Mouse (Mus musculus) megakaryocyte, embryonic 14.5 days (primary cell): Measurements from ENCODE around the gene Dnm3. TPM values are rescaled to one million over a fixed set of nuclear protein-coding genes. Genes with fewer than 3 reads are reported as not detected.

Source experiments
- H3K27me3 ChIP-seq: replicated peaks from 2 replicates; pipeline ENCODE3; 2012; ENCODE audit warnings: inconsistent platforms
- H3K36me3 ChIP-seq: replicated peaks from 2 replicates; pipeline ENCODE3; 2012; ENCODE audit warnings: low read length, inconsistent platforms, mixed read lengths
- H3K4me1 ChIP-seq: 2 replicates; pipeline ENCODE4 v1.6.1; 2012; ENCODE audit warnings: inconsistent platforms
- H3K4me3 ChIP-seq: replicated peaks from 2 replicates; pipeline ENCODE3; 2012; ENCODE audit warnings: moderate library complexity, mild to moderate bottlenecking, inconsistent platforms
- H3K9me3 ChIP-seq: 2 replicates; pipeline ENCODE4 v1.6.1; 2012; ENCODE audit warnings: inconsistent platforms
- FLI1 ChIP-seq: IDR thresholded peaks from 2 replicates; pipeline ENCODE4 v1.6.1; 2012; ENCODE audit warnings: low read length, inconsistent platforms, mixed read lengths
- GATA1 ChIP-seq: IDR thresholded peaks from 3 replicates; pipeline ENCODE4 v1.6.1; 2012; ENCODE audit warnings: mixed read lengths, low read length, inconsistent platforms, borderline replicate concordance
- polyA plus RNA-seq: library from polyadenylated mRNA; stranded (reverse); fragments of >175 nt; gene quantifications from 2 replicates; pipeline ENCODE4 v1.2.3, GENCODE M21; 2012; ENCODE audit warnings: low replicate concordance; ENCODE audit not compliant: insufficient read depth

The Dnm3 gene
- polyA plus RNA-seq, 1 experiment, result 0.07 TPM

DNA sequence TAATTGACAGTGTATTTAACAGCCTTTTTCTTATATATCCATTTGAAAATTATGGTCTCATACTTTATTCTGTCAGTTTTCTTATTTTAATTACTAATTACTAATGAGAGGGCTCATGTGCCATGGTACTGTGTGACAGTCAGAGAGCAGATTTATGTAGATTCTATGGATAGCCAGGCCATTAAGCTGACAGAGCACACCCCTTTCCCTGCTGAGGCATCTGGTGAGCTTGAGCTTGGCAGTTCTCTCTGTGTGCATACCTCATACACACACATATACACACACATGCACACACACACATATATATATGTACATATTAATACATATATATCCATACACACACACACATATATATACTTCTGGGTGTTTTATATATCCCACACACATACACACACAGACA, 6.7 kb downstream of the Dnm3 start:
- no peaks in the 10 kb centered on the region for H3K36me3 ChIP-seq
- TF ChIP-seq FLI1 (no peak), GATA1 (no peak)
- no peak overlapping the region for H3K4me3 ChIP-seq
- H3K4me1 ChIP-seq, result no peaks in the 10 kb centered on the region
- H3K27me3 ChIP-seq, result peaks cover 13% of the 10 kb centered on the region
- no peaks in the 10 kb centered on the region for H3K9me3 ChIP-seq

DNA sequence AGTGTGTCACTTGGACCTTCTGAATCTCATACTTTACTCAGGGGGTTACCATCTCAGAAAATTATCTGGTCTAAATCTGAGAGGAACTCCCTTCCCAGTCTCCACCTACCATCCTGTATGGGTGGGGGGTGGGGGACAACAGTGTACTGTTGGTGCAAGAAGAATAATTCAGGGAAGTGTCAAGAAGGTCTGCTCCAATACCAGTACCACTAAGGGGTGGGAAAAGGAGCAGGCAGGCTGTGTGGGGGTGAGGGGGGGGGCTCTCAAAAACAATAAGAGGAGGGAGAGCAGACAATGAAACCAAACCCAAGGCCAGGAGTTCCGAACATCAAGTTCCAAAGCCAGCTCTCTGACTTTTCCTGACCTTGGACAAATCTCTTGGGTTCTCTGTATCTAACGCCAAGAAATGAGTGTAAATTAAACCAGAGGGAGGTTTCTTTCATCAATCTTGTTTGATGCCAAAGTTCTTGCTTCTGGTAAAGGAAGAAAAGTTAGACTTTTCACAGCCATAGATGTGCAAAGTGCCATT, 8.0 kb downstream of the Dnm3 start:
- no peaks in the 10 kb centered on the region for H3K9me3 ChIP-seq
- no peaks in the 10 kb centered on the region for H3K36me3 ChIP-seq
- H3K27me3 ChIP-seq, result peaks cover 4% of the 10 kb centered on the region
- H3K4me3 ChIP-seq, result no peak overlapping the region
- H3K4me1 ChIP-seq, result no peaks in the 10 kb centered on the region
- TF ChIP-seq FLI1, result no peak
- no peak for TF ChIP-seq GATA1

GRCm38 (mm10) chr1:162463676-162464075, 14.2 kb downstream of the Dnm3 start:
- no peak overlapping the region for H3K4me3 ChIP-seq
- TF ChIP-seq GATA1 (no peak), FLI1 (no peak)
- peaks cover 7% of the 10 kb centered on the region; the same call in 1 of the 2 replicates for H3K9me3 ChIP-seq
- no peaks in the 10 kb centered on the region for H3K36me3 ChIP-seq
- no peaks in the 10 kb centered on the region for H3K4me1 ChIP-seq
- H3K27me3 ChIP-seq, result no peaks in the 10 kb centered on the region

DNA sequence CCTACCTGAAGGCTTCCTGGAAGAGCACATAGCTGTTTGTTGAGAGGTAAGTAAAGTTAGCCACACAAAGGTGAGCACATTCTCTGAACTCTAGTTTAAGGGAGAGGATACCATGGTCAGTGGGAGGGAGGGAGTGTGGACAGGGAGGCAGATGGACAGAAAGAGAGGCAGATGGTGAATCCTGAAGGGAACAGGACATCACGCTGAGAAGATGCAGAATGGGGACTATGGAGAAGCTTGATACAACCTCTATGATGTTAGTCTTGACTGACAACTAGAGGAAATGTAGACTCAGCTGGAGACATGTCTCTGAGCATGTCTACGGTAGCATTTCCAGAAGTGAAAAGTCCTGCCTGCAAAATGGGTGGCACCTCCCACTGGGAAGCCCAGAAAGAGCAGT, 19.1 kb downstream of the Dnm3 start:
- TF ChIP-seq FLI1, result no peak
- no peak for TF ChIP-seq GATA1
- no peaks in the 10 kb centered on the region for H3K36me3 ChIP-seq
- peaks cover 7% of the 10 kb centered on the region; the same call in 1 of the 2 replicates for H3K9me3 ChIP-seq
- no peaks in the 10 kb centered on the region for H3K4me1 ChIP-seq
- no peaks in the 10 kb centered on the region for H3K27me3 ChIP-seq
- no peak overlapping the region for H3K4me3 ChIP-seq

DNA sequence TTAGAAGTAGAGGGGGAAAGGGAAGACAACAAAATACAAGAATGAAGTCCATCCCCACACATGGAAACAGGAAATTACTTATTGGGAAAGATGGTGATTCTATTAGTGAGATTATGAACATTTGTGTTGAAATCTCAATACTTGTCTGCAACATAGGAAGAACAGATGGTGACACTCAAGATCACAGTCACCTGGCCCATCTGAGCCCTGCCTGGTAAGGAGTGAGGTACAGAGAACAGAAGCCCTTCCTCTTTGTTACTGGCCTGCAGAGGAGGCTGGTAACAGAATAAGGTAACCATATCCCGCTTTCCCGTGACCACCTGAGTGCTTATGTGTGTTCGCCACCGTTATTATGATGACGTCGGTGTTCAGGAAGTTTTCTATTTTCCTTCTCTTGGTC, 21.0 kb downstream of the Dnm3 start:
- no peaks in the 10 kb centered on the region for H3K4me1 ChIP-seq
- no peaks in the 10 kb centered on the region for H3K9me3 ChIP-seq
- H3K27me3 ChIP-seq, result no peaks in the 10 kb centered on the region
- H3K4me3 ChIP-seq, result no peak overlapping the region
- TF ChIP-seq FLI1 (no peak), GATA1 (no peak)
- no peaks in the 10 kb centered on the region for H3K36me3 ChIP-seq

- Histone ChIP-seq H3K9me3 (no peaks in the 10 kb centered on the region), H3K4me3 (no peak overlapping the region), H3K27me3 (no peaks in the 10 kb centered on the region), H3K36me3 (no peaks in the 10 kb centered on the region), H3K4me1 (no peaks in the 10 kb centered on the region)
- no peak for TF ChIP-seq GATA1
Observed at GRCm38 (mm10) chr1:162456406-162456805, 21.4 kb downstream of the Dnm3 start.

- TF ChIP-seq FLI1 (no peak), GATA1 (no peak)
- Histone ChIP-seq H3K9me3 (no peaks in the 10 kb centered on the region), H3K4me1 (no peaks in the 10 kb centered on the region), H3K27me3 (no peaks in the 10 kb centered on the region), H3K4me3 (no peak overlapping the region), H3K36me3 (no peaks in the 10 kb centered on the region)
Observed at GRCm38 (mm10) chr1:162453578-162453977, 24.3 kb downstream of the Dnm3 start.

- Histone ChIP-seq H3K27me3 (no peaks in the 10 kb centered on the region), H3K36me3 (no peaks in the 10 kb centered on the region), H3K9me3 (no peaks in the 10 kb centered on the region), H3K4me1 (no peaks in the 10 kb centered on the region), H3K4me3 (no peak overlapping the region)
- TF ChIP-seq FLI1, result no peak
- TF ChIP-seq GATA1, result no peak
Observed at GRCm38 (mm10) chr1:162453030-162453429, 24.8 kb downstream of the Dnm3 start.

DNA sequence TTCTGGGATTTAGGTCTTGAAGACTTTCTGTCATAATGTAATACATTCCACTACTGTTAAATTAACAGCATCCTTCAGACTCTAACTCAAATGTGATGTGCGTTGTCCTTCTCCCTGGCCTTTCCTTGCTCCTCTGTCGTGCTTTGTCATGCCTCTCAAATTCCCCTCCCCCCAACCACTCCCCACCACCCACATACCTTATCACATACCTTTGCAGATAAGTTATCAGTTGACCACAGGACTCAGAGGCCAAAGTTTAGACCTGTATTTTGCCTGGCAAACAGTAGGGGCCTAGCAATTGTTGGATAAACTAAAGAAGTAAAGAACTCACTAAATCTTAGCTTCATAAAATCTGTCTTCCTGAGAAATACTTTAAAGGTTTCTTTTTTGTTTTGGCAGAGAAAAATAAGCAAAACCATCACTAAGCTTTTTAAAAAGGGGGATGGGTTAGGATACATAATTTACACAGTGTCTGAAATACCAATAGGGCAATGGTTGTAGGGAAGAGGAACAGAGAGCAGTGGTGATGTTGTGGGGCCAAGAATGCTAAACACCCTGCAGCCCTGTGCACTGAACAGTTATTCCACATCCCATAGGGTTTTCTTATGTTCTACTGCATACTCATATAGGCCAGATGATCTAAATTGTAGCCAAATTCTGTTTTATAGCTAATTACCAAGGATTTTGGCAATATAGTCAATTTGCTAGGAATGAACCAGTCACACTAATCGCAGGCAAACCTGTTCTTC, 28.5 kb downstream of the Dnm3 start:
- Histone ChIP-seq H3K9me3 (no peaks in the 10 kb centered on the region), H3K4me1 (no peaks in the 10 kb centered on the region), H3K36me3 (no peaks in the 10 kb centered on the region), H3K4me3 (no peak overlapping the region), H3K27me3 (no peaks in the 10 kb centered on the region)
- TF ChIP-seq GATA1 (no peak), FLI1 (no peak)

DNA sequence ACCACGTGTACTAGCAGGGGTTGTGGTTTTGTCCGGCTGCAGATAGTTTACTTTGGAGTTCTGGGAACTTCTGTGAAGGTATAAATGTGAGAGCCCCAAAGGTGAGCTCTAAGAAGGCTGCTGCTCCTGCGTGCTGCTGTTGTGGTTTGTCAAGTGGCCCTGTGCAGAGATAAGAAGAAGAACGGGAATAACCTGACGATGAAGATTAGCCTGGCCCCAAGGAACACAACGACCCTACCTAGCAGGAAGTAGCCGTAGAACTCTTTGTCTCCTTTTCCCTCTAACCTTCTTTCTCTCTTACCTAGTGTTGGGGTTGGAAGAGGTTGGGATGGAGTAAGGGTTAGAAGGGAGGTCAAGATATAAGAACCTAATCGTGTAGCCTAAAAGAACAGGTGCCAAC, 33.0 kb downstream of the Dnm3 start:
- Histone ChIP-seq H3K27me3 (no peaks in the 10 kb centered on the region), H3K4me1 (no peaks in the 10 kb centered on the region), H3K36me3 (no peaks in the 10 kb centered on the region), H3K9me3 (no peaks in the 10 kb centered on the region), H3K4me3 (no peak overlapping the region)
- no peak for TF ChIP-seq GATA1
- no peak for TF ChIP-seq FLI1
